Mouse (Mus musculus) liver, adult 2 months (tissue): ENCODE measurements at regions not wholly inside any gene's neighbourhood (a gene's known extent, or its start where the extent isn't known, plus 50 kb on each side); places are given as distances from the start of the nearest gene placed in this dataset.
"Not testable (repeated sequence)": the region's sequence is repeated elsewhere in the genome, so short reads cannot be mapped to it uniquely, and the experiment has no call there.

Source experiments
- CTCF ChIP-seq: fragments of 200-500 bp; IDR thresholded peaks from 2 replicates; pipeline ENCODE4 v1.5.1; 2011; ENCODE audit warnings: low read depth, low read length, control low read depth
- POLR2A ChIP-seq: fragments of 200-500 bp; IDR thresholded peaks from 2 replicates; pipeline ENCODE4 v1.6.1; 2011; ENCODE audit warnings: low read length, control low read depth; ENCODE audit not compliant: insufficient read depth; ENCODE audit errors: extremely low read depth

DNA sequence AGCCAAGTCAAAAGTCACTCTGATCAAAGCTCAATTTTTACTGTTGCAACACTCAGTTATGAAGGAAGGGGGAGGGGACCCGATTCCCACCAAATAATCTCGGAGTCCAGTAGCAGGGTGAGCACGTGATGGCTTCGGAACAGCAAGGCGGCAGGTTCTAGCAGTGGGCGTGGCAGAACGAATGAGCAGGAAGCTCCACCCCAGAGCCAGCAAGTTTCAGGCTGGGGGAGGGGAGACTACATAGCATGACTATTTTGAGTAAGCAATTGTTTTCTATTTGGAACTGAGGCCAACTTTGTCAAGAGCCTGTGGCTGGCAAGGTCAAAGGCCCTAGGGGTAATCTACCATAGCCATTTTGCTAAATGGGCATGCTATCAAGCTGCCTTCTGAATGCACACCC is 183.0 kb downstream of the Srek1 start:
- TF ChIP-seq CTCF, POLR2A: not testable (repeated sequence)
